Mouse (Mus musculus) intestine, postnatal 0 days (tissue): ENCODE data around the gene Slco4c1. TPM values are rescaled to one million over a fixed set of nuclear protein-coding genes. Genes with fewer than 3 reads are reported as not detected.

ENCODE experiments used
- ATAC-seq: fragments of 200-750 bp; cut with Nextera tagmentation; 2 replicates; pipeline ENCODE4 v1.8.0; 2017; ENCODE audit warnings: mild to moderate bottlenecking, moderate TSS enrichment, moderate library complexity
- H3K27ac ChIP-seq: fragments of 300-500 bp; sonication (generic); 2 replicates; pipeline ENCODE4 v1.5.1; 2014; ENCODE audit warnings: mild to moderate bottlenecking, low read depth, low read length, moderate library complexity
- H3K27me3 ChIP-seq: fragments of 300-500 bp; sonication (generic); replicated peaks from 2 replicates; pipeline ENCODE4 v1.6.1; 2014; ENCODE audit warnings: low read length, mixed read lengths; ENCODE audit not compliant: control insufficient read depth, insufficient read depth
- H3K36me3 ChIP-seq: fragments of 300-500 bp; sonication (generic); 2 replicates; pipeline ENCODE4 v1.6.1; 2014; ENCODE audit warnings: mild to moderate bottlenecking, moderate library complexity; ENCODE audit not compliant: control insufficient read depth, insufficient read depth
- H3K4me1 ChIP-seq: fragments of 300-500 bp; sonication (generic); replicated peaks from 2 replicates; pipeline ENCODE4 v1.6.1; 2014; ENCODE audit warnings: antibody characterized with exemption, low read length, mixed read lengths; ENCODE audit not compliant: control insufficient read depth, insufficient read depth
- H3K4me2 ChIP-seq: fragments of 300-500 bp; sonication (generic); replicated peaks from 2 replicates; pipeline ENCODE4 v1.6.1; 2014; ENCODE audit warnings: low read depth, mild to moderate bottlenecking, moderate library complexity
- H3K4me3 ChIP-seq: fragments of 300-500 bp; sonication (generic); 2 replicates; pipeline ENCODE4 v1.5.1; 2014; ENCODE audit warnings: low read depth, low read length
- H3K9ac ChIP-seq: fragments of 300-500 bp; sonication (generic); 2 replicates; pipeline ENCODE4 v1.6.1; 2014; ENCODE audit warnings: mild to moderate bottlenecking, low read depth, low read length
- H3K9me3 ChIP-seq: fragments of 300-500 bp; sonication (generic); 2 replicates; pipeline ENCODE4 v1.6.1; 2016; ENCODE audit warnings: mixed run types; ENCODE audit not compliant: control insufficient read depth
- CTCF ChIP-seq: sonication (generic); IDR thresholded peaks from 2 replicates; pipeline ENCODE4 v1.5.1; 2016; ENCODE audit warnings: low read depth, mild to moderate bottlenecking, control low read depth, antibody characterized with exemption, moderate library complexity
- WGBS: fragments of 180-500 bp; shearing (Covaris S2); extraction: QIAGEN DNeasy Blood & Tissue Kit; methylation state at CpG from one replicate; pipeline ENCODE4 v1.1.7; 2014; 5-methylcytosine and 5-hydroxymethylcytosine counted together
- polyA plus RNA-seq: library from polyadenylated mRNA; unstranded; fragments of >200 nt; fragmentation: Nextera tagmentation; extraction: Ambion mirVana; gene quantifications from 2 replicates; pipeline ENCODE4 v1.2.1, GENCODE M21; 2015

Gene Slco4c1
- polyA plus RNA-seq, 1 experiment from 2014 or later = 0.26 TPM

- no peak for ATAC-seq
- H3K27me3 ChIP-seq = no peaks in the 10 kb centered on the region
These were observed 77.7 kb downstream of the Slco4c1 start for GRCm38 (mm10) chr1:96794290-96794689.

GRCm38 (mm10) chr1:96789268-96789667 is 82.7 kb downstream of the Slco4c1 start:
- Histone ChIP-seq H3K4me2 (no peak overlapping the region), H3K4me3 (no peak overlapping the region), H3K9me3 (no peaks in the 10 kb centered on the region), H3K27ac (no peak overlapping the region), H3K9ac (no peak overlapping the region), H3K36me3 (no peaks in the 10 kb centered on the region), H3K4me1 (no peaks in the 10 kb centered on the region), H3K27me3 (no peaks in the 10 kb centered on the region)
- ATAC-seq = no peak
- WGBS = 72% methylated on average over 1 of the region's 1 CpGs
- TF ChIP-seq CTCF = peak; percentile 22

More at GRCm38 (mm10) chr1:96794290-96794689, 77.7 kb downstream of the Slco4c1 start:
- no peaks in the 10 kb centered on the region for H3K4me1 ChIP-seq
- H3K4me3 ChIP-seq = no peak overlapping the region
- no peaks in the 10 kb centered on the region for H3K9me3 ChIP-seq
- no peak overlapping the region for H3K4me2 ChIP-seq
- no peaks in the 10 kb centered on the region for H3K36me3 ChIP-seq
- H3K27ac ChIP-seq = no peak overlapping the region
- TF ChIP-seq CTCF = no peak
- 79% methylated on average over 5 of the region's 5 CpGs for WGBS
- no peak overlapping the region for H3K9ac ChIP-seq

GRCm38 (mm10) chr1:96774174-96774573 is 97.8 kb downstream of the Slco4c1 start:
- Histone ChIP-seq H3K4me3 (no peak overlapping the region), H3K4me1 (no peaks in the 10 kb centered on the region), H3K27me3 (no peaks in the 10 kb centered on the region), H3K4me2 (no peak overlapping the region), H3K36me3 (no peaks in the 10 kb centered on the region), H3K9me3 (no peaks in the 10 kb centered on the region), H3K27ac (no peak overlapping the region), H3K9ac (no peak overlapping the region)
- no peak for TF ChIP-seq CTCF
- no peak for ATAC-seq
- WGBS = 92% methylated on average over 4 of the region's 4 CpGs

- no peaks in the 10 kb centered on the region for H3K4me1 ChIP-seq
- WGBS = 85% methylated on average over 5 of the region's 5 CpGs
- no peaks in the 10 kb centered on the region for H3K27me3 ChIP-seq
- no peak overlapping the region for H3K9ac ChIP-seq
- no peak for TF ChIP-seq CTCF
- no peak for ATAC-seq
- no peak overlapping the region for H3K4me2 ChIP-seq
- H3K27ac ChIP-seq = no peak overlapping the region
- no peaks in the 10 kb centered on the region for H3K36me3 ChIP-seq
- H3K9me3 ChIP-seq = no peaks in the 10 kb centered on the region
- H3K4me3 ChIP-seq = no peak overlapping the region
These were observed 98.3 kb downstream of the Slco4c1 start for GRCm38 (mm10) chr1:96773712-96774111.

- Histone ChIP-seq H3K27me3 (no peaks in the 10 kb centered on the region), H3K27ac (no peak overlapping the region), H3K4me3 (no peak overlapping the region), H3K9me3 (no peaks in the 10 kb centered on the region), H3K9ac (no peak overlapping the region), H3K4me2 (no peak overlapping the region), H3K36me3 (no peaks in the 10 kb centered on the region), H3K4me1 (no peaks in the 10 kb centered on the region)
- no peak for TF ChIP-seq CTCF
- no peak for ATAC-seq
- 84% methylated on average over 1 of the region's 1 CpGs for WGBS
These were observed 101.7 kb downstream of the Slco4c1 start for GRCm38 (mm10) chr1:96770283-96770682.

- no peak for ATAC-seq
- no peaks in the 10 kb centered on the region for H3K4me1 ChIP-seq
- H3K4me2 ChIP-seq = no peak overlapping the region
- no peaks in the 10 kb centered on the region for H3K9me3 ChIP-seq
- H3K27ac ChIP-seq = no peak overlapping the region
- no peaks in the 10 kb centered on the region for H3K27me3 ChIP-seq
- H3K36me3 ChIP-seq = no peaks in the 10 kb centered on the region
- H3K9ac ChIP-seq = no peak overlapping the region
- no peak overlapping the region for H3K4me3 ChIP-seq
- peak; percentile 40 for TF ChIP-seq CTCF
- 14% methylated on average over 4 of the region's 4 CpGs for WGBS
These were observed 103.7 kb downstream of the Slco4c1 start for GRCm38 (mm10) chr1:96768264-96768663.

GRCm38 (mm10) chr1:96766535-96766934 is 105.4 kb downstream of the Slco4c1 start:
- H3K36me3 ChIP-seq = no peaks in the 10 kb centered on the region
- ATAC-seq = no peak
- WGBS = 22% methylated on average over 1 of the region's 1 CpGs
- no peak overlapping the region for H3K4me3 ChIP-seq
- no peaks in the 10 kb centered on the region for H3K9me3 ChIP-seq
- H3K9ac ChIP-seq = no peak overlapping the region
- no peak for TF ChIP-seq CTCF
- no peaks in the 10 kb centered on the region for H3K27me3 ChIP-seq
- H3K27ac ChIP-seq = no peak overlapping the region
- H3K4me2 ChIP-seq = no peak overlapping the region
- no peaks in the 10 kb centered on the region for H3K4me1 ChIP-seq
